Mouse (Mus musculus) E14TG2a.4 (cell line): ENCODE data around the gene Aoc1.

Source experiments
- CTCF ChIP-seq: conservative IDR thresholded peaks from 2 replicates; pipeline ENCODE4 v1.5.1; 2014; ENCODE audit warnings: low read length
- NANOG ChIP-seq: IDR thresholded peaks from 2 replicates; pipeline ENCODE4 v1.6.1; 2014; ENCODE audit warnings: borderline replicate concordance, low read length, mixed read lengths
- POU5F1 ChIP-seq: IDR thresholded peaks from 2 replicates; pipeline ENCODE4 v1.6.1; 2014; ENCODE audit warnings: low read length, borderline replicate concordance

DNA sequence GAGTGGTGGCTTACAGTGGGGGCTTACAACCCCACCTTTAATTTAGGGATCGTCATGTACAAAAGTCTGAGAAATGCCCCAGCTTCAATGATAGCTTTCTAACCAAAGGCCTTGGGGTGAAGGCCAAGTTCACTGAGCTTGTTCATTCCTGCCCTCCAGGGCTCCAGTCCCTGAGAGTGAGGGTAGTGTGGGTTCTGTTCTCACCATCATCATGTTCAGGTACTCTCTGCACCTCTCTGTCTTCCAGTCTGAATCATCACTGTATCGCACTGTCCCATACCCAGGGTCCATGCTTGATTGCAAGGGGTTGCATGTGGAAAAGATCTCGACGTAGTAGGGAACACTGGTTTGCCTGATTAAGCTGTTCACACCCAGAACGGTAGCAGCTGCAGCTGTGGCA is 37.5 kb upstream of the Aoc1 start:
- TF ChIP-seq CTCF, result no peak
- no peak for TF ChIP-seq POU5F1
- no peak for TF ChIP-seq NANOG
